Mouse (Mus musculus) CH12.LX (cell line): ENCODE measurements around the gene Ppp1r3c. TPM values are rescaled to one million over a fixed set of nuclear protein-coding genes. Genes with fewer than 3 reads are reported as not detected.

Source experiments
- DNase-seq: peaks from one replicate; pipeline ENCODE4 v3.0.0-alpha.2; 2013; ENCODE audit errors: extremely low read depth
- H3K27ac ChIP-seq: 2 replicates; pipeline ENCODE4 v1.5.1; 2012; ENCODE audit warnings: low read depth, mild to moderate bottlenecking, control low read depth, moderate library complexity; ENCODE audit not compliant: insufficient read depth
- H3K27me3 ChIP-seq: replicated peaks from 2 replicates; pipeline ENCODE3; 2012; ENCODE audit warnings: inconsistent platforms
- H3K36me3 ChIP-seq, 2 experiments: replicated peaks in 1 of 2; 2 replicates each; pipeline versions ENCODE3 to v1.6.1; 2012; ENCODE audit warnings: inconsistent platforms in 1 of 2, low read length in 1 of 2, mild to moderate bottlenecking in 1 of 2, mixed read lengths in 1 of 2, moderate library complexity in 1 of 2; ENCODE audit not compliant: control insufficient read depth in 1 of 2, insufficient read depth in 1 of 2
- H3K4me1 ChIP-seq, 2 experiments: 2 replicates each; pipeline ENCODE4 v1.6.1; 2012; ENCODE audit warnings: inconsistent platforms in 1 of 2, moderate library complexity in 1 of 2; ENCODE audit not compliant: insufficient read depth in 2 of 2, control insufficient read depth in 1 of 2
- H3K4me2 ChIP-seq: 2 replicates; pipeline ENCODE4 v1.6.1; 2012; ENCODE audit warnings: low read depth, mild to moderate bottlenecking, control low read depth; ENCODE audit not compliant: poor library complexity, insufficient read depth, severe bottlenecking
- H3K4me3 ChIP-seq, 3 experiments: fragments of 150-350 bp in 1 of 3; sonication (generic) in 1 of 3; replicated peaks in 1 of 3; 2 replicates each; pipeline versions ENCODE3 to v1.5.1; 2011 to 2012; ENCODE audit warnings: low read depth in 2 of 3, low read length in 2 of 3, mild to moderate bottlenecking in 2 of 3, moderate library complexity in 2 of 3, control low read depth in 1 of 3, improper control_type of control experiment in 1 of 3, inconsistent platforms in 1 of 3, mixed read lengths in 1 of 3; ENCODE audit not compliant: poor library complexity in 1 of 3
- H3K79me2 ChIP-seq: replicated peaks from 2 replicates; pipeline ENCODE4 v1.6.1; 2012; ENCODE audit warnings: mild to moderate bottlenecking, moderate library complexity; ENCODE audit not compliant: control insufficient read depth, poor library complexity, insufficient read depth, severe bottlenecking; ENCODE audit errors: extremely low read depth
- H3K9ac ChIP-seq: 2 replicates; pipeline ENCODE4 v1.6.1; 2012; ENCODE audit warnings: low read depth, mild to moderate bottlenecking, control low read depth, moderate library complexity; ENCODE audit not compliant: insufficient read depth
- H3K9me3 ChIP-seq: replicated peaks from 2 replicates; pipeline ENCODE3; 2012; ENCODE audit warnings: low read length, inconsistent platforms, mixed read lengths
- BHLHE40 ChIP-seq: IDR thresholded peaks from 2 replicates; pipeline ENCODE4 v1.6.1; 2011; ENCODE audit warnings: mild to moderate bottlenecking, low read depth, low read length, improper control_type of control experiment
- E2F4 ChIP-seq: IDR thresholded peaks from 2 replicates; pipeline ENCODE4 v1.6.1; 2011; ENCODE audit warnings: low read depth, low read length, improper control_type of control experiment; ENCODE audit not compliant: insufficient replicate concordance
- ETS1 ChIP-seq: conservative IDR thresholded peaks from 2 replicates; pipeline ENCODE4 v1.6.1; 2012; ENCODE audit warnings: low read depth, mild to moderate bottlenecking, inconsistent platforms, low read length, improper control_type of control experiment, moderate library complexity
- GABPA ChIP-seq: IDR thresholded peaks from 2 replicates; pipeline ENCODE4 v1.6.1; 2012; ENCODE audit warnings: low read depth, low read length, improper control_type of control experiment, inconsistent platforms; ENCODE audit not compliant: insufficient replicate concordance
- JUN ChIP-seq: IDR thresholded peaks from 2 replicates; pipeline ENCODE4 v1.6.1; 2011; ENCODE audit warnings: low read depth, mild to moderate bottlenecking, low read length, improper control_type of control experiment, moderate library complexity; ENCODE audit not compliant: insufficient read depth
- JUND ChIP-seq: conservative IDR thresholded peaks from 2 replicates; pipeline ENCODE4 v1.6.1; 2011; ENCODE audit warnings: low read depth, low read length, improper control_type of control experiment
- KAT2A ChIP-seq: IDR thresholded peaks from 2 replicates; pipeline ENCODE4 v1.6.1; 2012; ENCODE audit warnings: low read length, improper control_type of control experiment, inconsistent platforms; ENCODE audit not compliant: insufficient replicate concordance
- MAX ChIP-seq: IDR thresholded peaks from 2 replicates; pipeline ENCODE4 v1.6.1; 2011; ENCODE audit warnings: low read length, improper control_type of control experiment
- MAZ ChIP-seq: IDR thresholded peaks from 2 replicates; pipeline ENCODE4 v1.6.1; 2012; ENCODE audit warnings: low read depth, mild to moderate bottlenecking, inconsistent platforms, low read length, improper control_type of control experiment, moderate library complexity
- MEF2A ChIP-seq: IDR thresholded peaks from 2 replicates; pipeline ENCODE4 v1.6.1; 2014; ENCODE audit warnings: low read depth, mild to moderate bottlenecking, inconsistent platforms, low read length, improper control_type of control experiment, borderline replicate concordance
- MXI1 ChIP-seq: IDR thresholded peaks from 2 replicates; pipeline ENCODE4 v1.6.1; 2011; ENCODE audit warnings: mild to moderate bottlenecking, low read depth, low read length, improper control_type of control experiment
- NRF1 ChIP-seq: IDR thresholded peaks from 2 replicates; pipeline ENCODE4 v1.6.1; 2014; ENCODE audit warnings: low read depth, mild to moderate bottlenecking, inconsistent platforms, low read length, improper control_type of control experiment, moderate library complexity
- PAX5 ChIP-seq: IDR thresholded peaks from 2 replicates; pipeline ENCODE4 v1.6.1; 2012; ENCODE audit warnings: low read length, inconsistent platforms, mixed read lengths
- RAD21 ChIP-seq: IDR thresholded peaks from 2 replicates; pipeline ENCODE4 v1.6.1; 2011; ENCODE audit warnings: low read depth, mild to moderate bottlenecking, low read length, improper control_type of control experiment, moderate library complexity
- TCF12 ChIP-seq: IDR thresholded peaks from 2 replicates; pipeline ENCODE4 v1.6.1; 2014; ENCODE audit warnings: low read depth, mild to moderate bottlenecking, inconsistent platforms, low read length, improper control_type of control experiment
- USF1 ChIP-seq: IDR thresholded peaks from 2 replicates; pipeline ENCODE4 v1.6.1; 2014; ENCODE audit warnings: low read depth, mild to moderate bottlenecking, inconsistent platforms, low read length, improper control_type of control experiment
- USF2 ChIP-seq: conservative IDR thresholded peaks from 2 replicates; pipeline ENCODE4 v1.6.1; 2011; ENCODE audit warnings: low read depth, low read length, improper control_type of control experiment
- dilution Hi-C: fragments of 300-500 bp; cut with MboI; formaldehyde crosslinking; loops from 2 replicates; pipeline ENCODE4 v1.14.3; 2020; ENCODE audit warnings: low sequenced_read_pairs; ENCODE audit not compliant: extremely low pct_unique_long_range_greater_than_20kb, extremely low pct_ligation_motif_present
- in situ Hi-C: fragments of 300-500 bp; cut with MboI; formaldehyde crosslinking; loops from 3 replicates; pipeline ENCODE4 v1.14.3; 2019; ENCODE audit warnings: low sequenced_read_pairs, low pct_ligation_motif_present, low pct_unique_long_range_greater_than_20kb, mixed read lengths
- polyA plus RNA-seq: library from polyadenylated mRNA; unstranded; fragments of >175 nt; gene quantifications from 2 replicates; pipeline ENCODE4 v1.2.1, GENCODE M21; 2012; ENCODE audit warnings: low read depth; ENCODE audit not compliant: insufficient read length
- total RNA-seq, 2 experiments: library from RNA; depleted of rRNA; stranded (reverse); fragments of 300-350 nt in 1 of 2; fragments of >200 nt in 1 of 2; gene quantifications; 2 replicates each; pipeline ENCODE4 v1.2.3; 2012 to 2014

Ppp1r3c gene
- total and polyA plus RNA-seq, 3 experiments, result not detected

DNA sequence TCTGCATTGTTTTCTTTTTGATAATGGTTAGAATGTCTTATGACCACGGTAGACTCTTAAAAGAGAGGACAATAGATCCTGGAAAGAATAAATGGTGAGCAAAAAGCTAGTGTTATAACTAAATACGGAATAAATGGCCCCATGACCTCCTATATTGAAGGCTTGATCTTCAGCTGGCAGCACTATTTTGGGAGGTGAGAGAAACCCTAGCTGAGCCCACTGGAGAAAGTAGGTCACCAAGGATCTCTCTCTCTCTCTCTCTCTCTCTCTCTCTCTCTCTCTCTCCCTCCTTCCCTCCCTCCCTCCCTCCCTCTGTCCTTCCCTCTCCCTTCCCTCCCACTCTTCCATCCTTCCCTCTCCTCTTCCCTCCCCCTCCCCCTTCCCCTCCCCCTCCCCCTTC is 42.9 kb downstream of the Ppp1r3c start:
- in situ Hi-C loops, result no loop called here
- H3K9me3 ChIP-seq, result no peaks in the 10 kb centered on the region
- TF ChIP-seq MAX, result no peak
- no peak for TF ChIP-seq PAX5
- no peak for TF ChIP-seq JUND
- TF ChIP-seq RAD21, result no peak
- TF ChIP-seq NRF1, result no peak
- TF ChIP-seq TCF12, result no peak
- TF ChIP-seq MXI1, result no peak
- TF ChIP-seq E2F4, result no peak
- no peak for TF ChIP-seq GABPA
- TF ChIP-seq KAT2A, result no peak
- no peak for DNase-seq
- dilution Hi-C loops, result no loop called here
- H3K9ac ChIP-seq, result no peak overlapping the region
- H3K4me2 ChIP-seq, result no peak overlapping the region
- no peaks in the 10 kb centered on the region for H3K27me3 ChIP-seq
- no peak overlapping the region for H3K27ac ChIP-seq
- peaks cover 6 to 34% of the 10 kb centered on the region in 2 experiments; a peak in 3 of 4 replicates for H3K4me1 ChIP-seq
- H3K36me3 ChIP-seq, result no peaks in the 10 kb centered on the region
- H3K4me3 ChIP-seq, result no peak overlapping the region
- no peaks in the 10 kb centered on the region for H3K79me2 ChIP-seq

DNA sequence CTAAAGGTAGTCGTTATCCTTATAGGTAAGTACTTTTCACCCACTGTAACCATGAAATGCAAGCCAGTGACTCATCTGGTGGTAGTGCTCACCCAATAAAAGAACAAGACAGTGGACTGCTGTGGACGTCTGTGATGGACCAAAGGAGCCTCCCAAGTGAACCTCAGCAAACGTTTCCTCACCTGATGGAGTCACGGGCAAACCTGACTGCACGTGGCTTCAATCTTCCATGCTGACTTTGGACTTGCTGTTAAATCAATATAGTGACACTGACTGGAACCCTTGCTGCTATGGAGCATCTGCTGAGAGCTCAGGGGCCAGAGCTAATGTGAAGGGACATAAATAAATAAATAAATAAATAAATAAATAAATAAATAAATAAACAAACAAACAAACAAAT is 44.5 kb downstream of the Ppp1r3c start:
- no peak for TF ChIP-seq USF1
- no peak for TF ChIP-seq JUN
- no peak for TF ChIP-seq USF2

DNA sequence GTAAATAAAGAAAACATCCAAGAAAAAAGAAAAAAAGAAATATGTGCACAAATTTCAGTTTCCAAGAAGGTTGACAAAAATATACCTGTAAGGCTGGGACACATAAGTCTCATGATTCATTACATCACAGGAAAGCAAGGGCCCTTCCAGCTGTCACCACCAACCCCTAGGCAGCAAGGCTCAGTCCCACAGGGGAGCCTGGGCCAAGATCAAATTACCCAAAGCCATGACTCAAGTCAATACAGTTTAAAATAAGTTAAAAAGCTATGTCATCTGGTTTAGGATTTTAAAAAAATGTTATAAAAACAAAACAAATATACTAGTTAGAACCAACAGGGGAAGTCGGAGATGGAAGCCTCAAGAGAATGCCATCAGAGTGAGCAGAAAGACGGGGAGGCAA is 45.2 kb downstream of the Ppp1r3c start:
- Histone ChIP-seq H3K4me3 (no peak overlapping the region), H3K79me2 (no peaks in the 10 kb centered on the region), H3K4me2 (no peak overlapping the region), H3K4me1 (peaks cover 6 to 40% of the 10 kb centered on the region in 2 experiments; a peak in 3 of 4 replicates), H3K9me3 (no peaks in the 10 kb centered on the region), H3K36me3 (no peaks in the 10 kb centered on the region), H3K27ac (no peak overlapping the region), H3K27me3 (no peaks in the 10 kb centered on the region), H3K9ac (no peak overlapping the region)
- in situ Hi-C loops, result no loop called here
- TF ChIP-seq BHLHE40 (peak; percentile 38; the same call in 1 of the 2 replicates), MAZ (no peak), MEF2A (peak; percentile 42; the same call in 1 of the 2 replicates), ETS1 (peak; percentile 76)
- dilution Hi-C loops, result no loop called here
- no peak for DNase-seq

More for the DNA sequence above, 44.5 kb downstream of the Ppp1r3c start:
- no peaks in the 10 kb centered on the region for H3K27me3 ChIP-seq
- H3K79me2 ChIP-seq, result no peaks in the 10 kb centered on the region
- dilution Hi-C loops (no loop called here), in situ Hi-C loops (no loop called here)
- no peak overlapping the region for H3K4me2 ChIP-seq
- H3K9me3 ChIP-seq, result no peaks in the 10 kb centered on the region
- H3K4me1 ChIP-seq, result peaks cover 6 to 40% of the 10 kb centered on the region in 2 experiments; a peak in 3 of 4 replicates
- H3K27ac ChIP-seq, result no peak overlapping the region
- H3K4me3 ChIP-seq, result no peak overlapping the region
- no peak for DNase-seq
- H3K9ac ChIP-seq, result no peak overlapping the region
- H3K36me3 ChIP-seq, result no peaks in the 10 kb centered on the region
